ENCODE assay signal across 8 mouse cellular contexts in genomic region chr17:45433419-45434261, GRCm38 (mm10). TPM values are rescaled to one million over a fixed set of nuclear protein-coding genes. Genes with fewer than 3 reads are reported as not detected.
DNase-seq lines count a peak whose midpoint lies in the region; ATAC-seq lines count a peak whose summit lies in the region.

Cdc5l (minus strand) TSS chr17:45433737.

- peak within 1 kb of the TSS; percentile 88 for H3K9ac ChIP-seq in intestine, embryonic 14.5 days (ENCODE audit: low read length)

- H3K4me2 ChIP-seq in intestine, embryonic 14.5 days (ENCODE audit: low read length) = peak within 1 kb of the TSS; percentile 90

- DNase-seq in adrenal gland, adult 18-20 months (ENCODE audit: low spot score in 2 of 2) = peak; percentile 94 to 97
- DNase-seq in embryo, embryonic 11 days = peak; percentile 99
- peak; percentile 96 for DNase-seq in gastrocnemius, postnatal 25 days
- DNase-seq in intestine, embryonic 14.5 days (ENCODE audit: low spot score) = peak; percentile 98
- peak; percentile 98 to 99 for DNase-seq in left cerebral cortex, postnatal 14 days (ENCODE audit: low spot score in 2 of 2)
- DNase-seq in mesoderm, embryonic 11.5 days (ENCODE audit: low read depth, low spot score) = peak; percentile 99
- DNase-seq in right cerebral cortex, postnatal 36 days (ENCODE audit: low spot score in 2 of 2) = peak; percentile 96 to 98
- DNase-seq in yolk sac, embryonic 10.5 days (ENCODE audit: low spot score) = peak; percentile 97

- H3K27ac ChIP-seq in intestine, embryonic 14.5 days (ENCODE audit: low read depth) = peak within 1 kb of the TSS; percentile 97

- H3K9me3 ChIP-seq in intestine, embryonic 14.5 days (ENCODE audit: control insufficient read depth, low read length) = no peaks in the 10 kb centered on the region

- peak within 1 kb of the TSS; percentile 82 for H3K4me3 ChIP-seq in intestine, embryonic 14.5 days (ENCODE audit: low read depth, low read length)

- WGBS in intestine, embryonic 14.5 days = under 1% methylated on average over 73 of the region's 73 CpGs

- ATAC-seq in intestine, embryonic 14.5 days (replicated peaks; ENCODE audit: low FRiP score, low TSS enrichment, low read depth) = peak; percentile 98

- no peaks in the 10 kb centered on the region for H3K27me3 ChIP-seq in intestine, embryonic 14.5 days (replicated peaks; ENCODE audit: control insufficient read depth, insufficient read depth, low read length)

- intact Hi-C loops in left cerebral cortex, postnatal 14 days (cut with DNase I) = no loop called here

- peaks cover 21% of the 10 kb centered on the region for H3K4me1 ChIP-seq in intestine, embryonic 14.5 days (replicated peaks; ENCODE audit: control insufficient read depth, insufficient read depth, low read length)

- peaks cover 13% of the 10 kb centered on the region for H3K36me3 ChIP-seq in intestine, embryonic 14.5 days (ENCODE audit: control insufficient read depth, insufficient read depth, low read length)

RNA-seq across cellular contexts. Expression of gene Cdc5l, which starts in this region (rescaled TPM):
- 10 to 100 TPM; 39.9 to 40.9 TPM for total RNA-seq in adrenal gland, adult 18-20 months (2021)
- 10 to 100 TPM; 32.9 to 33.3 TPM for total RNA-seq in gastrocnemius, postnatal 25 days (2021)
- 62.6 and 68.3 TPM in 2 replicates for polyA plus RNA-seq in intestine, embryonic 14.5 days (2014; fragmentation: Nextera tagmentation; extraction: Ambion mirVana)
- total RNA-seq in left cerebral cortex, postnatal 14 days (2021) = 10 to 100 TPM; 49.5 to 49.7 TPM

Comparison
In these comparisons a context has a peak if more than half of its experiments do, and no peak if none do; other contexts are left out.
1. Peak in every context shown above with its lines: DNase-seq, ATAC-seq, H3K4me3 ChIP-seq and H3K27ac ChIP-seq.